Mouse (Mus musculus) megakaryocyte, adult 5-6 weeks (primary cell): ENCODE data around the gene Rps24. TPM values are rescaled to one million over a fixed set of nuclear protein-coding genes. Genes with fewer than 3 reads are reported as not detected.
"Not testable (repeated sequence)": the region's sequence is repeated elsewhere in the genome, so short reads cannot be mapped to it uniquely, and the experiment has no call there.

Source experiments
- ATAC-seq: 2 replicates; pipeline ENCODE4 v1.8.0; 2016; ENCODE audit warnings: mild to moderate bottlenecking, inconsistent platforms; ENCODE audit not compliant: poor library complexity, severe bottlenecking
- total RNA-seq, 2 experiments: library from RNA; stranded (forward) in 1 of 2; stranded (reverse) in 1 of 2; fragments of 153-499, 151-499 nt in 1 of 2; fragments of 221-1000, 200-1000 nt in 1 of 2; gene quantifications; 2 replicates each; pipeline versions ENCODE4 v1.2.3 to v1.2.4; 2015 to 2017

The Rps24 gene
- total RNA-seq (2015): 3,261 and 3,399 TPM in 2 replicates
- 3,458 and 3,471 TPM in 2 replicates for total RNA-seq (2017)

DNA sequence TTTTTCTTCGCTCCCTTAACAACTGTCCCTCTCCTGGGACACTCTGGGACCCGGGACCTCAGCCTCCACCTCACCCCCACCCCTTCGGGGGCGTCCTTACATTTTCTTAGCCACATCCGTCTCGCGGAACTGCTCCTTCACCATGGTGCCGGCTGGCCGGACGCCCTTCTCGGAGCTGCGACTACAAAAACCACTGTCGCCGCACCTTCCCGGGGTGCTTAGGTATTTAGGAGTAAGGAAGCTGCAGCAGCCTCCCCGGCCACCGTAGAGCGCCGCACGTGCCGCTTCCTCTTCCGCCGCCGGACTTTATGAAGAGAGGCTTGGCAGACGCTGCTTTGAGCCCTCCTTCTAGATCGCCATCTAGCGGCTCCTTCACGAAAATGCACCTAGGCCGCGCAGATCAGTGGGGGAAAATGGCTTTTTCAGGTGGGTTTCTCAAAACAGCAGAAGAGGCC, at the start of gene Rps24, which contains the start of gene Polr3a:
Gene Rps24 (plus strand): TSS at position 353 of the 455 bp plus-strand sequence.
Gene Polr3a (minus strand): TSS at position 286 of the 455 bp plus-strand sequence.
- ATAC-seq: peak; percentile 89

DNA sequence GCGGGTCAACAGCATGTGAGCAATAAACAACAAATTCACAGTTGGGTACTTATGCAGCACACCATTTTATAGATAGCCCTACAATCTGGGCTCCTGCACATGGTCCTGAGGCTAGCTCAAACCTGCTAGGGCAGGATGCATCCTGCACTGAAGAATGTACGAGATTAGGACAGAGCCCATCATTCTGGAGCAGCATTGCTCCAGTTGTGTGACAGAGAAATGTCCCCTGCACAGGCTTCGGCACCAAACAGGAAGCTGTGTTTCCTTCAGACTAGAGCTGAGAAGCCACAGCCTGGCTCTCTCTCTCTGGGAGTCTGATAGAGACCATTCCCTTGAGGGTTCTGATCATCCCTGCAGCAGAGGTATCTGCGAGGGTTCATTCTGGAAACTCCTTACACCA, 43.4 kb upstream of the Rps24 start:
- not testable (repeated sequence) for ATAC-seq

DNA sequence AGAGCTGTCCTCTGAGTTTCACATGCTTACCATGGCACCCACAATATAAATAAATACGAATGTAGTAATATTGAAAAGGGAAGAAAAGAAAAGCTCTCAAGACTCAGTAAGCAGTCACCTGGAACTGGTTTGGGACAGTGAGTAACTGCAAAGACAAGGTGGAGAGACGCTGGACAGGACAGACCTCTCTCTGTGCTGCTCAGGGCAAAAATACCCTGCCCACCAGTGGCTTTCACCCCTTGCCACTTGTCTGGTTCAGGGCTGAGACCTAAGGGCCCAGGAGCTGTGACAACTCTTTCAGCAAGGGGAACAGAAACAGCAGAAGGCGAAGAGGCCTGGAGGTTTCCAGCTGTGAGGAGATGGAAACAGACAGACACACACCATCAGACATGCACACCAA, 28.7 kb upstream of the Rps24 start:
- ATAC-seq: no peak

DNA sequence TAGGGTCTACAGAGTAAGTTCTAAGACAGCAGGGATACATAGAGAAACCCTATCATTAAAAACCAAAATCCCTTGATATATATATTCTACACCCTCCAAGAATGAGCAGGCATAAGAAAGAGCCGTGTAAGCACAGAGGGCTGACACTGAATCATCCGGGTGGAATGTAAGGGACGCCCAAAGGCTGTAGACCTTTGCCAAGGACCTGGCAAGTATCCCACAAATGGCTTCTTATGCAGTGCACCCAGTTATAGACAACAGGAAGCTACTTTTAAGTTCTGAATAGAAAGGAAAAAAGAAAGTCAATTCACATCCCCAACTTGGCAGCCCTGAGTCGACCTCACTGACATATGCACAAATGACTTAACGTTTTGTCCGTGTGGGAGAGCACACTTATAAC, 18.1 kb upstream of the Rps24 start:
- ATAC-seq: no peak

DNA sequence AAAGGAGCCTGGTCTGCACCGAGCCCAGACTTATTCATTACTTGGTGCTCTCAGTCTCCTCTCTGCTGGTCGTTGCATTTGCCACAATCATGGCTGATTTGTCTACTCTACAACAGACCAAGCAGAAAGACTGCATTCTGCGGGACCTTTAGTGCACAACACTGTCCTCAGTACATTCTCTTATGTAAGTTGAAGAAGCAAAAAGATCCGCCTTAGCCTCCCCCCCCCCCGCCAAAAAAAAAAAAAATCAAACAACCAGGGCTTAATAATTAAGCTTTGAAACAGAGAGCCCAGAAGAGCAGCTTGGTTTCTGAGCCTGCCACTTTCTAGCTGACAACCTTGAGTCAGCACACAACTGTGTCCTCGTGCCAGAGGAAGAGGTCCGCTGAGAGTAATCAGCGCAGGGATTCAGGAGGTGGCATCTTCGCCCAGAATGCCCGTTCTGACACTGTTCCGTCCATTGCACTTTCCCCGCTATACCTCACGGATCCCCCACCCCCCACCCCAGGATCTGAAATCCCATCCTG, 621 bp upstream of the Rps24 start:
- ATAC-seq: 0 out of 2 replicates have a peak, but pooled peaks have one; percentile 4

DNA sequence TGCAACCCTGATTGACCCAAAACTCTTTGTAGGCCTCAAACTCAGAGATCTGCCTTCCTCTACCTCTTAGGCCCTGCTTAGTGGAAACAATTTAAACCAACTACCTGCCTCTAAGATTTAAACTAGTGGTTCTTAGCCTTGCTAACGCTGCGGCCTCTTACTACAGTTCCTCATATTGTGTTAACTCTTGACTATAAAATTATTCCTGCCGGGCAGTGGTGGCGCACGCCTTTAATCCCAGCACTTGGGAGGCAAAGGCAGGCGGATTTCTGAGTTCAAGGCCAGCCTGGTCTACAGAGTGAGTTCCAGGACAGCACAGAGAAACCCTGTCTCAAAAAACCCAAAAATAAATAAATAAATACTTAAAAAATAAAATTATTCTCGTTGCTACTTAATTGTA, 2.8 kb downstream of the Rps24 start:
- ATAC-seq: not testable (repeated sequence)

DNA sequence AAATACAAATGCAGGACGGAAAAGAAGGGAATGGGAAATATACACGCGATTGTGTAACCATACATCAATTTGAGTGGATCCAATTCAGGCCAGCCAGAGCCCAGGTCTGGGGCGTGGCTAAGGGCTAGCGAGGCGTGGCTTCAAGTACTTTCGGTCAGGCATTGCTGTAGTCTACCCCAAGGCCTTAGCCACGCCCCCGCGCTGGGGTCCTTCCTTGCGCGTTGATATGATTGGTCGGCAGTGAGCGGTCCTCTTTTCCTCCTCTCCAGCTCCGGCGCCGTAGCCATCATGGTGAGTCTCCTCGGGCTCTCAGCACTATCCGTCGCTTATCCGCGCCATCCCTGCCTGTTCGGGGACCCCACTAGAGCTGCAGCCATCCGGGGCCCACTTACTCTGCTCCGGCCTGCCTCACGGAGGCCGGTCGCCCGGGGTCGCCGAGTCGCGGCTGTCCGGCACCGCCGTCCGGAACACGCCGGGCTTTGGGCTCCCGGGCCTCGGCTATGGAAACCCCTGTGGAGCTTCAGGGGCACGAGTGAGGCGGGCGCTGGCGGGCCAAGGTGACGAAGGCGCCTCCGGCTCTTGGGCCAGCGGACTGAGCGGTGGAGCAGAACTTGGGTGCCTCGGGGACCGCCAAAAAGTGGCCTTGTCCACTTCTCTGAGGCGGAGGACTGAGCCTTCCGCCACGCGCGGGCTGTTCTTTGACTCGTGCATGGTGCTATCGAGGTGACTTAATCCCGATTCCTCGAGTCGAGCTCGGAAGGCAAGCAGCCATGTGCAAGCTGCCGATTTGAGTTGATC, 3.7 kb downstream of the Rps24 start:
- ATAC-seq: peak; percentile 90

DNA sequence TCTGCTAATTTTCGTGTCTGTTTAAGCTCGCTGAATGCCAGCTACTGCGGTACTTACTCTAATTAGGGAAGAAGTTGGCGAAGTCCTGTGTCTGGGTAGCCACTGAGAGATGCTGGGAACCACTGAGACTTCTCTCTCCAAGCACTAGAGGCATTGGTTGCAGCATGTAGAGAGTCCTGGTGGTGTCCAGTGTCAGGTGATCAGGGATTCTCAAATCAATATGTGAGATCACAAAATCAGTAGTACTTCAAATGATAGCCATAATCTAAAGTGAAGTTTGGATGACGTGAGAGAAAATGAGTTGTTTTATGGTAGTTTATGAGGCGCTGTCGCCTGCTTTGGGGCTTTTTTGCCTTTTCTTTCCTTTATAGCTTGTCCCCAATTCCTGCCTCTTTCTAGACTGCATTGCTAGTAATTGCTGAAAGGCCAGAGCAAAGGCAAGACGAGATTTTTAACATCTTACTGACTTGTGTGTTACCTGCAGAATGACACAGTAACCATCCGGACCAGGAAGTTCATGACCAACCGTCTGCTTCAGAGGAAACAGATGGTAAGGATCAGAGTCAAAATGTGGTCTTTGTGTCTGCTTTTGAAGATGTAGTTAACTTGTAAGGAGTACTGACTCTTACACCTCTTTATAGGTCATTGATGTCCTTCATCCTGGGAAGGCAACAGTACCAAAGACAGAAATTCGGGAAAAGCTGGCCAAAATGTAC, 4.5 kb downstream of the Rps24 start:
- no peak for ATAC-seq

DNA sequence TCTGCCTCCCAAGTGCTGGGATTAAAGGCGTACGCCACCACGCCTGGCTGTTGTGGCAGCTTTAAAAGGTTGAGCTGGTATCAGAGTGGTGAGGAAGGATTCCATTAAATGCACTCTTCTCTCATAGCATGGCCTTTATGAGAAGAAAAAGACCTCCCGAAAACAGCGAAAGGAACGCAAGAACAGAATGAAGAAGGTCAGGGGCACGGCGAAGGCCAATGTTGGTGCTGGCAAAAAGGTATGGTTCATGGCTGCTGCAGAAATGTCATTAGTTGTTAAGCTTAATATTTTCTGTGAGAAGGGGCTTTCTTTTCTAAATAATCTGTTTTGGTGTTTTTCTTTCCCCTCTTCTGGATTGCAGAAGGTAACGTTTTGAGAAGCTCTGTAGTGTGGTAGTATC, 6.3 kb downstream of the Rps24 start:
- ATAC-seq: no peak

DNA sequence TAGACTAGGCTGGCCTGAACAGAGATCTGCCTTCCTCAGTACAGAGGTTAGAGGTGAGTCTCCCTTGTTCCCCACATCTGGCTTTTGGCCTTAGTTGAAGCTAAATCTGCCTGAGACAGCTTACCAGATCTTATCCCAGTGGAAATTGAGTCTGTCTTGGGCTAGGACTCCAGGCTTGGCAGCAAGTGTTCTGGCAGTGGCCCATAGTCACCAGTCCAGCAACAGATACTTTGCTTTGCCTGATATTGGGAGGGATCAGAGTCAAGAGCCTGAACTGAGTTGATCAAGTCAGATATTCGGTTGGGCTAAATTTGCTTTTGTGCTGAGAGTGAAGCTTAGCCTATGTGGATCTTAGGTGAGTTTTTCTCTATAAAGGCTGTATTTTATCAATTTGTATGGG, 9.6 kb downstream of the Rps24 start:
- ATAC-seq: no peak

DNA sequence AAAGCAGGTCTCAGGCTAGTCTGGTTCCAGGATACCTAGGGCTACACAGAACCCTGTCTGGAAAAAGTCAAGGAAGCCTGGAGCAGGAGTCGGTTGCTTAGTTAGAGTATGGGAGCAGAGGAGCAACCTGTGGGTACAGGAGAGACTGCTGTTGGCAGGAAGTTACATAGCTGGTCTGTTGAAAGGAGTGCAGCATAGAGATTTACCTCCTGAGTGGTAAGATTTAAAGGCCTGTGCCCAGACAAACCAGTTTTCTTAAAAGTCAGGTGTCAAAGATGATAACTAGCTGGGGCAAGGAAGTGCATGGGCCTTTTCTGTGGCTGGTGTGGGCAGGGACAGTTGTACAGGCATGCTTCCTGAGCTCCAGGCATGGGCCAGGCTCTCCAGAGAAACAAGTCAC, 10.5 kb downstream of the Rps24 start:
- no peak for ATAC-seq

DNA sequence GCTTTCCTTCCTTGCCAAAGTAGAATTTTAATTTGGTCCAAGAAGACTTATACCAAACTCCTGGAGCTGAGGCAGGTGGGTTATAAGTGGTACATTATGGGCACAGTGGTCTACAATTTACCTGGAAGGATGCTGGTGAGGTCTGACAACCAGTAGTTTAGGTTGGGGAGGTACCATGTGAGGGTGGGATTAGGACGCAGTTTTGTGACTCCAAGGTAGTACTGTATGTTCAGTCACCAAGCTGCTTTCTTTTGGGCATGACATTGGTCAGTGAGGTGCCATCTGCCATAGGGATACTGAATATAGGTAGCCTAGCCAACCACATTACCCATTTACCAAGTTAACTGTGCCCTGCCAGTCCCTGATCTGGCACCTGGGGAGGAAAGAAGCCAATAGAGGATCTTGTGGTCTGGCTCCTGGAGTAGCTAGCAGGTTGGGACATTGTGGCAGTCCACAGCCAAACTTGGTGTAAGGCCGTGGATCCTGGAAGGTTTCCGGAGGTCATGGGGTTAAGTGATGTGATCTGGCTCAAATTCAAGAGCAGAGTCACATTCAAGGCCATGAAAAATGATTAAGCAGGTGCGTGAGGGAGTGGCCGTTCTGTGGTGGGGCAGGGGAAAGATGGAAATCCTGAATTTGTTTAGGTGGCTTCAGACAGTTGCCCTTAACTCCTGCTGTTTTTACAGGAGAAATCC, 11.8 kb downstream of the Rps24 start:
- no peak for ATAC-seq

DNA sequence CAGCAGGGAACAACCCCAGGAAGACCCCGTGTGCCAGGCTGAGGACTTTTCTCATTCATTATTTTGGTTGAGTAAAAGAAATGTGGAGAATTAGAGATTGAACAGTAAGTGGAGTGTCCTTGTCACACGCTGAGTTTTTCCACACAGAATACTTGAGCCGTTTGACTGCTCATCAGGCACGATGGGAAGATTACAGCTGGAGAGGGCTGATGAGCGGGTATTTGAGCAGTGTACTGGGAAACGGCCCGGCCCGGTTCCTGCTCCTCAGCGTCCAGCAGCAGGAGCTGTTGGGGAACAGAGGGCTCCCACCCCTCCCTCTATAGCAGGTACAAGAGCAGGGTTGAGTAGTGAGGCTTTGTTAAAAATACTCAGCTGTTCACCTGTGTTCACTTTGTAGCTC, 12.6 kb downstream of the Rps24 start:
- ATAC-seq: no peak

DNA sequence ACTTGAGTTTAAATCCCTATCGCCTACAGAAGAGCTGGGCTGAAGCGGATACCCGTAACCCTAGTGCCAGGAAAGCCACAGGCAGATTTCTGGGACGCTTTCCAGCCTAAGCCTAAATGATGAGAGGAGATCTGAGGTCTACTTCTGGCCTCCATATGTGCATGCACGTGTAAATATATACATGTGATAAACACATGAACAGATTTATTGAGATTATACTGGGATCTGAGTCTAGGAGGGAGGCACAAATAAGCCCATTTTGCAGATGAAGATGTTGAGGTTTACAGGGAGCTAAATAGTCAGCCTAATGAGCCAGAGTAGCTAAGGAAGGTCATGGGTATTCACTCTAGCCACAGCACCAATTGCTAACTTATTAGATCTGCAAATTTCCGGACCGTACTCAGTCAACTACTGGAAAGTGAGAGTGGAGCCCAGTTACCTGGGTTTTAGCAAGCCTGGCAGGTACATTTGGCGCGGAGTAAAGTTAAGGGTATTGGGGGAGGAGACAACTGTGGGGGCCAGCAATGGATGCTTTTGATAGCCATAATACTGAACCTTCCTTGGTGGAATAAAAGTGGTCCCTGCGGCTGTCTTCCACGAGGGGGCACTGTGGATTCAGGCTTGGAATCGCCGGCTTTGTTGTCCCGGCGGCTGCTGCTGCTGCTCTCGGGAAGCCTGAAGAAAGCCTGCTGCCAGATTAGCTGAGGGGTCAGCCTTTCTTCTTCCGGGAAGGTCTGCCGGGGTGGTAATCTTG, 13.3 kb downstream of the Rps24 start:
- peak; percentile 60 for ATAC-seq

DNA sequence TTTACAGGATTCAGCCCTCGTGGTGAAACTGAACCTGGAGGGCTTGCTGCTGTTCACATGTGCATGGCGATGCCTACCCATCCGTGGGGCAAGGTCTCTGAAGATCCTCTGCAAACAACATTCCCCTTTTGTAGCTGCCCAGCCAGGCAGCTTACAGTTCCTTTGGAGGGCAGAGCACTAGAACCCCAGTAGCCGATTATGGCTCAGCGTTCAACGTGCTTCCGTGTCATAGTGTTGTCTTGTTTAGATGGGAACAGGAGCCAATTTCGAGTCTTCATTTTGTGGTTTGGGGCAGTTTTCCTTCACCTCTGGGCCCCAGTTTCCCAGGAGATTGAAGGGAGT, 13.9 kb downstream of the Rps24 start:
- no peak for ATAC-seq

DNA sequence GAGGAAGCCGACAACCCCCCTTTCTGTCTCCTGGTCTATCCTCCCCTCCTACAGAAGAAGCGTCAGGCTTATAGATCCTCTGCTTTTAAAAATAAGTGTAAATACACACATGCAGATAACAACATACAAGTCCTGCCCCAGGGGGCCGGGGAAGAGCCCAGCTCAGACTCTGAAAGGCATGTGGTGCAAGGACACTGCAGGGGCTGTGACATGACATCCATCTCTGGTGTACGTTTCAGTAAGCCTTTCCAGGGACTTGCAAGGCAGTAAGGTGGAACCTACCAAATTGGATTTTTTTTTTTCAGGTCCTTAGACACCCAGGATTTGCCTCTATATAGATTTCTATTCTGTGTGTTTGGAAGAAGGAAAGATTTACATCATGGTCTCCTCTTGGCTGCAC, 14.3 kb downstream of the Rps24 start:
- no peak for ATAC-seq

DNA sequence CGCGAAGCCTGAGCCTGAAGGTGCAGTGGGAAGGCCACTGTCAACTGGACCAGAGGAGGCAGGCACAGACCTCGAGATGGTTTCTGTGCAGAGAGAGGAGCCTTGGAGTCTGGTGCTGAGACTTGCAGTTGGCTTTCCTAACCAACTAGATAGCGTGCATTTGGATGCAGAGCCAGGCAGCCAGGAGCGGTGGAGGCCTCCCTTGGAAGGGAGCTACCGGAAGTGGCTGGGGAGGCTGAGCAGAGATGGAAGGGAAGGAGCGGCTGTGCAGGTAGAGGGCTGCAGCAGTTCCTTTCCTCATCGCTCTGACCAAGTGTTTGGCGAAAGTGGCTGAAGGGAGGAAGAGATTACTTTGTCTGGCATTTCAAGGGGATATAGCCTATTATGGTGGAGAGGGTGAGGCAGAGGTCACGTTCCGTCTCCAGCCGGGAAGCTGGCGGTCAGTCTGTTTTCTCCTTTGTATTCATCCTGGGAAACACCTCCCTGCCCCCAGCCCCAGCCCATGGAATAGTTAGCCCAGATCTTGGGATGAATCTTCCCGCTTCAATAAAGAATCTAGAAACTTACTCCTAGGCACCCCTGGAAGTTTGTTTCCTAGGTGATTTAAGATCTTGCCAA, 20.6 kb downstream of the Rps24 start:
- no peak for ATAC-seq

DNA sequence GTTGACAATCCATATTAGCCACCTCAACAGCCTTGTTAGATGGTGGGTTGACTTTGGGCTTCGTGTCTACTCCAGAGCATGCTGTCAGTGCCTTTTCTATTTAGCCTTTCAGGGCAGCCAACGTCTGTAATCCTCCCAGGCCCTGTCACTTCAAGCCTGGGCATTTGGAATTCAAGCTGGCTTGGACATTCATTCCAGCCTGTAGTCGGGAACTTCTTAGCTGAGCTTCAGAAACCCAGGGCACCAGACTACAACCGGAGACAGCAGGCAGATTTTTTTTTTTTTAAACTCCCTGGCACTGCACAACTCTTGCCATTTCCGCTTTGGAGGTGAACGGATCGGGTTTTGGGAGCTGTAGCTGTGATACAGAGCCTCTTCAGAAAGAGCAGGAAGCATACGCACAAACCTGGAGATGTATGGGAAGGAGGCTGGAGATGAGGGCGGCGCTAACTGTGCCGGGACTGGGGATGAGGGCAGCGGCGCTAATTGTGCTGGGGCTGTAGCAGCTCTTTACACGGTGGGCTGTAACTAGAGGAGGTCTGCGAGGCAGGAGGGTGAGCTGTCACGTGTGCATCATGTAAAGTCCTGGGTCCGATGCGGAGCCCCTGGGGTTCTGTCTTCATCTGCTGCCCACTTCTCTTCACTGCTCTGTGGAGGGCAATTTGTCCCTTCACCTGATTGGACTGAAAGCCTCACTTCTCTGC, 21.3 kb downstream of the Rps24 start:
- no peak for ATAC-seq

DNA sequence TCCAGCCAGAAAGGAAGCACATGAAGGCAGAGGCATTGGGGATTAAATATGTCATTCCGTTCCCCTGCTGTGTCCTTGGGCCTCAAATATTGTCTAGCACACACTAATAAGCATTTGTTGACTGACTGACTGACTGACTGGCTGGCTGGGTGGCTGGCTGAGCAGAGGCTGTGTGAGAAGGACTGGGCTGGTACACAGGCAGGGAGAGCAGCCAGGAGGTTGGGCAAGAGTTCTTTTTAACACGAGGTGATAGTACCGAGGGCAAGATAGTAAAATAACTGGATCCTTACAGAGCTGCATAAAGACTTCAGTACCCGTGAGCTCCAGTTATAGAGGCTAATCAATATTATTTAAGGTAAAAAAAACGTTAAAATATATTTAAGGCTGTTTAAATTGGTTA, 22.6 kb downstream of the Rps24 start:
- no peak for ATAC-seq

DNA sequence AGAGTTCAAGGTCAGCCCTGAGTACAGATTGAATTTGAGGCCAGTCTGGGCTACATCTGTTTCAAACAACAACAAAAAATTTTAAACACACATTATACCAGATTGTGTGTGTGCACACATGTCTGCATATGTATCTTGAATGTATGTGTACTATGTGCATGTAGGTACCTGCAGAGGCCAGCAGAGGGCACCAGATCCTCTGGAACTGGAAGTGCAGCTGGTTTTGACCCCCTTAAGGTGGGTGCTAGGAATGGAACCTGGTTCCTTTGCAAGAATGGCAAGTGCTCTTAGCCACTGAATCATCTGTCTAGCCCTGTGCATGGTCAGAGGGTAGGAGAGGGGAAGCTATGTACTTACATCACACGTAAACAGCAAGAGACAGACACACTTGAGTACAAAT, 23.3 kb downstream of the Rps24 start:
- ATAC-seq: no peak
